Mouse (Mus musculus) ES-E14 (cell line): Measurements from ENCODE around the gene Tmem189. TPM values are rescaled to one million over a fixed set of nuclear protein-coding genes. Genes with fewer than 3 reads are reported as not detected.
A peak's percentile ranks its signal among the peaks of the same experiment; 100 is the strongest.

ENCODE experiments used
- DNase-seq: peaks from one replicate; pipeline ENCODE4 v3.0.0-alpha.2; 2013; ENCODE audit warnings: low read depth, low spot score
- H3K27ac ChIP-seq: 2 replicates; pipeline ENCODE4 v1.5.1; 2012; ENCODE audit warnings: low read depth, mild to moderate bottlenecking, low read length, moderate library complexity, mixed read lengths; ENCODE audit not compliant: poor library complexity, insufficient read depth, severe bottlenecking
- H3K36me3 ChIP-seq: 2 replicates; pipeline ENCODE4 v1.6.1; 2012; ENCODE audit warnings: mild to moderate bottlenecking, low read length, moderate library complexity, mixed read lengths; ENCODE audit not compliant: control insufficient read depth, poor library complexity, insufficient read depth, severe bottlenecking
- H3K4me1 ChIP-seq, 2 experiments: fragments of 150-350 bp in 1 of 2; sonication (generic) in 1 of 2; 2 replicates each; pipeline ENCODE4 v1.6.1; 2012; ENCODE audit warnings: low read length in 2 of 2, mild to moderate bottlenecking in 1 of 2, mixed read lengths in 1 of 2; ENCODE audit not compliant: control insufficient read depth in 2 of 2, insufficient read depth in 2 of 2, poor library complexity in 1 of 2
- H3K4me3 ChIP-seq, 2 experiments: fragments of 150-350 bp in 1 of 2; sonication (generic) in 1 of 2; 2 replicates each; pipeline ENCODE4 v1.5.1; 2012; ENCODE audit warnings: low read length in 2 of 2, low read depth in 1 of 2, mild to moderate bottlenecking in 1 of 2, mixed read lengths in 1 of 2; ENCODE audit not compliant: insufficient read depth in 1 of 2, poor library complexity in 1 of 2, severe bottlenecking in 1 of 2
- H3K9ac ChIP-seq: 2 replicates; pipeline ENCODE4 v1.6.1; 2012; ENCODE audit warnings: low read depth, mild to moderate bottlenecking, low read length, mixed read lengths; ENCODE audit not compliant: poor library complexity, insufficient read depth, severe bottlenecking
- H3K9me3 ChIP-seq: fragments of 150-350 bp; sonication (generic); 2 replicates; pipeline ENCODE4 v1.6.1; 2012; ENCODE audit warnings: low read depth, mild to moderate bottlenecking, low read length; ENCODE audit not compliant: control insufficient read depth, insufficient read depth
- CHD2 ChIP-seq: IDR thresholded peaks from 2 replicates; pipeline ENCODE4 v1.6.1; 2014; ENCODE audit warnings: mild to moderate bottlenecking, low read depth, low read length, inconsistent platforms
- HCFC1 ChIP-seq: IDR thresholded peaks from 2 replicates; pipeline ENCODE4 v1.6.1; 2012; ENCODE audit warnings: low read length, inconsistent platforms, borderline replicate concordance; ENCODE audit not compliant: insufficient read depth
- MAFK ChIP-seq: IDR thresholded peaks from 2 replicates; pipeline ENCODE4 v1.6.1; 2014; ENCODE audit warnings: mild to moderate bottlenecking, low read depth, low read length, inconsistent platforms; ENCODE audit not compliant: insufficient read depth
- ZC3H11A ChIP-seq: IDR thresholded peaks from 2 replicates; pipeline ENCODE4 v1.6.1; 2012; ENCODE audit warnings: low read depth, mild to moderate bottlenecking, inconsistent platforms, low read length, borderline replicate concordance
- ZNF384 ChIP-seq: IDR thresholded peaks from 2 replicates; pipeline ENCODE4 v1.6.1; 2012; ENCODE audit warnings: low read depth, low read length, inconsistent platforms
- in situ Hi-C, 2 experiments: fragments of 600-800 bp; cut with MboI; formaldehyde crosslinking; loops; one replicate each; pipeline ENCODE4 v1.15.1; 2025; ENCODE audit warnings: low sequenced_read_pairs in 2 of 2, inconsistent platforms in 1 of 2; ENCODE audit not compliant: unreplicated experiment in 2 of 2
- total RNA-seq: library from RNA; depleted of rRNA; stranded (reverse); fragments of 300-350 nt; gene quantifications from 2 replicates; pipeline ENCODE4 v1.2.3, GENCODE M21; 2012

The Tmem189 gene
- total RNA-seq, 1 experiment, result 43.7 TPM

DNA sequence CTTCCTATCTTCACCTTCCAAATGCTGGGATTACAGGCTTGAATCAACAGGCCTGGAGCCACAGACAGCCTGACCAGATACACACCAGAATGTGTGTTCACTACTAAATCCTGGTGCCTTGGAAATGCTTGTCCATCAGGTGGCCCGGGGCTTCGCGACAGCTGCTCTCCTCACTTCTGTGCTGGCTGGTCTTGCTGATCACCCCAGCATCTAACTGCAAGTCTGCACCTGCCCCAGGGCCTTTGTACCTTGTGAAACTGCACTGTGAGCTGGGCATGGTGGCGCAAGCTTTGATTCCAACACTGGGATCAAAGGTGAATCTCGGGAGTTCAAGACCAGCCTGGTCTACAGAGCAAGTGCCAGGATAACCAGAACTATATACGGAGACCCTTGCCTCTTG is 47.5 kb downstream of the Tmem189 start:
- no peak for DNase-seq
- in situ Hi-C loops, result no loop called here
- Histone ChIP-seq H3K36me3 (peaks cover 18% of the 10 kb centered on the region; the same call in 1 of the 2 replicates), H3K9me3 (no peaks in the 10 kb centered on the region), H3K27ac (no peak overlapping the region), H3K9ac (no peak overlapping the region), H3K4me3 (no peak overlapping the region), H3K4me1 (no peaks in the 10 kb centered on the region)
- TF ChIP-seq MAFK (no peak), HCFC1 (no peak), CHD2 (no peak), ZNF384 (no peak), ZC3H11A (no peak)

DNA sequence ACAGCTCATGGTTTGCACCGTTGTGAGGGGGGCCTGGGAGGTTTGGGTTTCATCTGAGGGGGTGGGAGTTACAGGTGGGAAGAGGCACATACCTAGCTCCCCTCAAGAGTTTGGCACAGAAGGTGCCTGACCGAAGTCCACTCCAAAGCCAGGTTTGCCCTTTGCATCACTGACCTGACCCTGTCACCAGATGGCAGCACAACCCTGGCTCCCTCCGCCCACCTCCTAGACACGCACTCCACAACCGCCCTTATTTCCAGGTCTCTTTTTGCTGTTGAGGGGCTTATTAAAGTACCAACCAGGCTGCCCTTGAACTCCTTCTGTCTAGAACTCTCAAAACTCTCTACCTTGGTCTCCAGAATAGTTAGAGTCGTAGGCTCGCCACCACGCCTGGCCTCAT is 48.3 kb downstream of the Tmem189 start:
- DNase-seq, result no peak
- Histone ChIP-seq H3K4me3 (no peak overlapping the region), H3K27ac (no peak overlapping the region), H3K9me3 (no peaks in the 10 kb centered on the region), H3K9ac (no peak overlapping the region), H3K36me3 (peaks cover 18% of the 10 kb centered on the region; the same call in 1 of the 2 replicates), H3K4me1 (no peaks in the 10 kb centered on the region)
- TF ChIP-seq HCFC1 (no peak), ZNF384 (no peak), CHD2 (no peak), MAFK (no peak), ZC3H11A (no peak)
- in situ Hi-C loops, result no loop called here

DNA sequence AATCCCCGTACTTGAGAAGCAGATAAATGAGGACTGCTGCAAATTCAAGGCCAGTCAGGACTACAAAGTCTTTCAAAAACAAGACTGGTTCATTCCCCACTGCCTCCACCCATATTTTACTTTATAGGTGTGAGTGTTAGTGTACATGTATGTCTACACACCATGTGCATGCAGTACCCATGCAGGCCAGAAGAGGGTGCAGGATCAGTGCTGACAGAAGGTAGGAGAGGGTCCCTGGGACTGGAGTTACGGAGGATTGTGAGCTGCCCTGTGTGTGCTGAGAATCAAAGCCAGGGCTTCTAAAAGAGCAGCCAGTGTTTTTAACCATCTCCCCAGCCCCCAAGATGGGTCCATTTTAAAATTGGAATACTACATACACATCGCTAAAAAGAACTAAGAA is 49.3 kb downstream of the Tmem189 start:
- DNase-seq, result peak; percentile 47

DNA sequence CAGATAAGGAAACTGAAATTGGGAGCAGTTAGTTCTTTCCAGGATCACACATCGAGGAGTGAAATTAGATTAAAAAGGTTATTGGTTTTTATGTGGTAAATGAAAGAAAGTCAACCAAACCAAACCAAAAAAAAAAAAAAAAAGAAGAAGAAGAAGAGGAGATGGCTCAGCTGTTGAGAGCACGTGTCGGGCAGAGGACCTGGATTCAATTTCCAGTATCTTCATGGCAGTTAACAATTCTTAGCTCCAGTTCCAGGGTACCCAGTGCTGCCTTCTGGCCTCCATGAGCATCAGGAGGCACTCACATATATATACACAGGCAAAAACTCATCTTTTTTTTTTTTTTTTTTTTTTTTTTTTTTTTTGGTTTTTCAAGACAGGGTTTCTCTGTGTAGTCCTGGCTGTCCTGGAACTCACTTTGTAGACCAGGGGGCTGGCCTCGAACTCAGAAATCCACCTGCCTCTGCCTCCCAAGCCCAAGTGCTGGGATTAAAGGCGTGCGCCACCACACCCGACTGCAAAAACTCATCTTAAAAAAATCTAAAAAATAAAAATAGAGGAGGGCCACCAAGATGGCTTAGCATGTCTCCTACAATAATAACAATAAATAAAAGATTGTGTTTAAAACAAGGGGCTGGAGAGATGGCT is 54.6 kb downstream of the Tmem189 start:
- in situ Hi-C loops, result no loop called here
- Histone ChIP-seq H3K36me3 (no peaks in the 10 kb centered on the region), H3K4me1 (peaks cover 8 to 16% of the 10 kb centered on the region in 2 experiments), H3K4me3 (peak overlapping the region in 1 of 2 experiments; percentile 31; a peak in 1 of 4 replicates), H3K9me3 (no peaks in the 10 kb centered on the region), H3K9ac (no peak overlapping the region; the same call in 1 of the 2 replicates), H3K27ac (no peak overlapping the region)
- TF ChIP-seq ZNF384, result peak; percentile 78
- TF ChIP-seq MAFK, result no peak
- no peak for TF ChIP-seq HCFC1
- no peak for TF ChIP-seq CHD2
- no peak for TF ChIP-seq ZC3H11A
- no peak for DNase-seq

More for the DNA sequence above, 49.3 kb downstream of the Tmem189 start:
- H3K4me3 ChIP-seq, result no peak overlapping the region
- no peak overlapping the region for H3K9ac ChIP-seq
- H3K9me3 ChIP-seq, result no peaks in the 10 kb centered on the region
- TF ChIP-seq MAFK (no peak), HCFC1 (no peak), ZNF384 (no peak), CHD2 (no peak), ZC3H11A (no peak)
- peaks cover 12% of the 10 kb centered on the region; the same call in 1 of the 2 replicates for H3K36me3 ChIP-seq
- H3K4me1 ChIP-seq, result no peaks in the 10 kb centered on the region
- in situ Hi-C loops, result no loop called here
- H3K27ac ChIP-seq, result no peak overlapping the region
